Mouse (Mus musculus) adrenal gland, adult 2 months (tissue): ENCODE measurements at regions not wholly inside any gene's neighbourhood (a gene's known extent, or its start where the extent isn't known, plus 50 kb on each side); places are given as distances from the start of the nearest gene placed in this dataset.
A peak's percentile ranks its signal among the peaks of the same experiment; 100 is the strongest.

Experiments used
- DNase-seq: peaks from one replicate; pipeline ENCODE4 v3.0.0; 2021
- microRNA-seq, 2 experiments: library from miRNA; unstranded; fragments of <30 nt; microRNA quantifications; one replicate each; pipeline ENCODE4 v1.2.0; 2021

DNA sequence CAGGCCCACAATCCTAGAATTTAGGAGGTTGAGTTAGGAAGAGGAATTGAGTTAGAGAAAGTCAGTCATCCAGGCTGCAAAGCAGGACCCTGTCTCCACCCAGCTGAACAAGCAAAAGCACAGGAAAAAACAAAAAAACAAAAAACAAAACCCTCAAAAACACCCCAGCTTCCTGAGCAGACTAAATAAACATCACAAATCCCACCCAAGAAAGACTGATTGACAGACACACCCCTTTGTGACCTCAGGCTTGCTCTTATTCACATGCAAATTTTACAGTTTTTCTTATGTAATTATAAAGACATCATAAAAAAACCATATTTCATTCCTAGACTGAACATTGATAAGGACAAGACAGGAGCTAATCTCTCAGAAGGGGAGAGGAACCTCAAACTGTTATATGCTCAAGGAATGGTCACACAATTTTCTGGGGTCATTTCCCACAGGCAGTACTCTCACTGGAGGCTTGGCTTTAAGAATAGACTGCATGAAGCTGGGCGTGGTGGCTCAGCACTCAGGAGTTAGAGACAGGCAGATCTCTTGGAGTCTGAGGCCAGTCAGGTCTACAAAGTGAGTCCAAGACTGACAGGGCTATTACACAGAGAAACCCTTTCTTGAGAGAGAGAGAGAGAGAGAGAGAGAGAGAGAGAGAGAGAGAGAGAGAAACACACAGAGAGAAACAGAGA is 73.8 kb upstream of the Marcks start:
- DNase-seq: no peak

DNA sequence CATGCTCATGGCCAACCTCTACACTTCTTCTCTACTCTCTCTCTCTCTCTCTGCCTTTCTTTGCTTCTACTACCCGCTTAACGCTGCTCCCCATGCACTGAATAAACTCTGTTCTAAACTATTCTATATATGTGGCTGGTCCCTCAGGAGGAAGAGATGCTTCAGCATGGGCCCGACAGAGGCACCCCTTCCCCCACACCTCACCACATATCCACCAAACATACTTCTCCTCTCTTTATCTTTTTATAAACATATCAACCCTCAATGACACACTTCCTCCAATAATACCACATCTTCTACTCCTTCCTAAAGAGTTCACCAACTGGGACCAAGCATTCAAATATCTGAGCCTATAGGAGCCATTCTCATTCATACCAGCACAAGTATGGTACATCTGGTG is 72.6 kb upstream of the Marcks start:
- DNase-seq: no peak

DNA sequence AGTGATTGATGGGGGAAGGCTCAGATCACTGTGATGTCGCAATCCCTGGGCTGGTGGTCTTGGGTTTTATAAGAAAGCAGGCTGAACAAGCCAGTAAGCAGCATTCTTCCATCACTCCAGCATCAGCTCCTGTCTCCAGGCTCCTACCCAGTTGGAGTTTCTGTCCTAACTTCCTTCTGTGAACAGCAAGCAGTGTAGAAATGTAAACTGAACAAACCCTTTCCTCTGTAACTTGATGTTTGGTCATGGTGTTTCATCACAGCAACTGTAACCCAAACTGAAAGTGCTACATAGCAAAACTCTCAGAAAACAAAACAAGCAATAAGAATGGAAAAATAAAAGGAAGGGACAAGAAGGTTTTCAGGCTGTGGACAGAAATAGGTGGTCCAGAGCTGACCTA is 71.5 kb upstream of the Marcks start:
- no peak for DNase-seq

DNA sequence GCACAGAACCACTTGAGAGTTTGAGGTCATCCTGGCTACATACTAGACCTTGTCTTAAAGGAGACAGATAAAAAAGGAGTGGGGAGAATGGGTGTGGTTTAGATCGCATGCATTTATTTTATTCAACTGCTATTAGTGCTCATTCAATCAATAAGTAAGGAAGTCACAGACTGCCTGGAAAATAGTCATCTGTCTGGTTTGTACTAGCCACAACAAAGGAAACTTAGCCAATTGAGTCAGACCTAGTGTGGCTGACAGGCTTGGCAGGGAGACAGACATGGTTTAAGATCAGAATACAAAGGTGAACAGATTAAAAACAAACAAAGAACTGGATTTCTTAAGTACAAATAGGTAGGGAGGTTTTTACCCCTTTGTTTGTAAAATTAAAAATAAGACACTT is 68.3 kb upstream of the Marcks start:
- no peak for DNase-seq

DNA sequence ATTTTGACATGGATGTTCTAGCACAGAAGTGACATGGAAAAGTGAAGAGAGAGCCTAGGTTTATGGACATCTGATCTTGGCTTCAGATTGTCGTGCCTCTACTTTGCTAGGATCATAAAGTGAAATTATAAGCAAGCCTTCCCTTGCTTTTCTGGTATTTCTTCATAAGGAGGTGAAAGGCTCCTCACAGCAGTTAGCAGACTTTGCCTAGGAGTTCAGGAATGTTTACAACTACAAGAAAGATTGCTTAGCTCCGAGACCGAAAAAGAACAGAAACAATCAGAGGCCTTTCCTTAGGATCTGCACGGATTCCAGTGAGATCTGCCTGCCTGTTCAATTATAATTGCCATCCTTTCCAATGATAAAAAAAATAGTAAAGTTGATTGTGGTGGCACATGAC is 67.8 kb upstream of the Marcks start:
- DNase-seq: no peak

DNA sequence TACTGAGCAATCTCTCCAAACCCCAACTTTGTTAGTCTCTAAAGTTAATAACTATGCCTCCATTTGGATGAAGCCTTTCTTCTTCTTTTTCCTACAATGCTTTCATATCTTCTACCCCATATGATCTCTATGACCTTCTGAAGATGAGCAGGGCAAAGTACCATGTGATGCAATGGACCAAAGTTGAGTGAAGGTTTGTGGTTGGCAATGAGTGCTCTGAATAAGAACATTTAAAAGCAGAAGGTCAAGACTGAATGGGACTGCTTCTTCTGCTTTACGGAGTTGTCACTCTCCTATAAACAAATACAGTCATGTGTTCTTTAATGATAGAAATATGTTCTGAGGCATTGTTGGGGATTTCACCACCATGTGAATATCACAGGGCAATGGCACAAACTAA is 65.0 kb upstream of the Marcks start:
- no peak for DNase-seq

DNA sequence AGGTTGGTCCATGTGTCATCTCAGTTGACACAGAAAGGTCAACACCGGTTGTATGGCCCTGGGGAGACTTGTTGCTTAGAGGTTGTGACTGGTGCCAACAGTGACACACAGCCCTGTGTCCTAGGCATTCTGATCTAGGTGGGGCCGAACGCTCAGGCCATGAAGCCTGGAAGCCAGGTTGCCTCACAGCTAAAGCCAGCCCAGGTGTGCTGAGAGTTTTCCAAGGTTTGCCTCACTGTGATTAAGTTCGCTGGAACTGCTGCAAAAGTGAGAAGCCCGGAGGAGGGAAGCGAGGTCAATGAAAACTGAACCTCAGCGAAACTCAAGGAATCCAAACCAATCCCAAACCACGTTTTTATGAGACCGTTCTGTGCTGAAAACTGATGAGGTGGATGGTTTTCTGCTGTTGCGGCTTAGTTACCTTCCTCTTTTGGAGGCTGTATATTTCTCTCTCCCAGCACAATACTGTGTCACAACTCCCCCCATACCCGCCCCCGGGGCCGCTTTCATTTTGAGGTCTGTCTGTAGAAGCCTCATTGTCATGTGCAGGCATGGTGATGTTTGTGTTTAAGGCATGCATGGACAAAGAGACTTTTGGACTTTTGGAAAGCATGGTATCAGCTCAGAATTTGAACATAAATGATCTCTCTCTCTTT is 56.2 kb upstream of the Marcks start:
- peak; percentile 15 for DNase-seq

DNA sequence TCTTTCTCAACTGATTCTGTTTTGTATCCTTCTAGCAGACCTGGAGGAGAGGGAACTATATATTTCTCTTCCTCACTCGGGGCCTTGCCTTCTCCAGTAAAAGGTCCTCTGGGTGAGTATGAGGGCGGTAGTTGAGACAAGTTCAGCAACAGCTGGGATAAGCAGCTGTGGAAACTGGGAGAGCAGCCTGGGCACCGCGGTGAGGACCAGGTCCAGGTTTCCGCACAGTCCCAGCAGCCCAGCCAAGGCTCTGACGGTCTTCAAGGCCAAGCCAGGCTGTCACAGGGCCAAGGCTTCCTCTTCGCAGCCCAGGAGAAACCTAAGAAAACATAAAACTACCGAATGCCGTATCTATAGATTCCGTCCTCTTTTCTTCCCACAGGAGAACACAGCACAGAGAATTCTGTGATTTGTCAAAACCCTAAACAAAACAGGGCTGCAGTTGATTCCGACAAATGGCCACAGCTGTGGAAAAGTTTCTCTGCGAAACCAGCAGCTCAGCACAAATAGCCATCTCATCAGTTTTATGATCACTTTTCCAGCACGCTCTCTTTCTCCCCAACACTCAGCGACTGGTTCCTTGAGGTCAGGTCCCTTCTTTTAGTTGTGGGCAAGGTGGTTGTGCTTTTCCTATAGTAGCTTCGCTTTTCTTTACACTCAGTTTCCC is 55.5 kb upstream of the Marcks start:
- DNase-seq: peak; percentile 44

DNA sequence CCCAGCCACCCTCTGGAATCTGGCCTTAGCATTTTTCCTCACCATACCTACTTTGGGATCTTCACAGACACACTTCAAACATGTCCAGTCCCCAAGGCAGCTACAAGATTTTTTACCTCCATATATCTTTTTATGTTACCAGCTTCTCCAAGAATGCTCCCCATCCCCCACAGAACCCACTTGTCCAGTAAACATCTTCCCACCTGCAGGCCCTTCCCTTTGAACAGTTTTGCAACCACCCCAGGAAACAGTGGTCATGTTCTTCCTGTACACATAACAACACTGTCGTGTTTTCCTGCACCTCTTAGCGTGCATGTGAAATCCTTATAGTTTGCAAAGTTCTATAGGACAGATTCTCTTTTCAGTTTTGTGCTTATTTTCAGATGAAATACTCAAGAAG is 53.9 kb upstream of the Marcks start:
- DNase-seq: no peak

DNA sequence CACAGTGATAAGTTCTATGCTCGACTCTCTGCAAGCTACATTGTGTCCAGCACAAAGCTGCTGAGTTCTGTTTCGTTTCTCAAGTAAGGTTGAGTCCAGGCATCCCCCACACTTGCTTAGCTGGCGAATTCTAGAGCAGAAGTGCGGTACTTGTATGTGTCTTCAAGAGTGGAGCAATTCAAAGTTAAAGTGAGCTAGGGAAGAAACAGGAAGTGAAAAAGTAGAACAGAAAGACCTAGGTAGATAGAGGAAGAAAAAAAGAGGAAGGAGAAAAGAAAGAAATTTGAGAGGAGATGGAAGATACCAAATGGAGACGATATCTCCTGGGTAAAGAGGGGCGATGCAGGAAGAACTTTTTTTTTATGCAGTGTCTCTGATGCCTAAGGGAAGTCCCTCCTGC is 51.4 kb upstream of the Marcks start:
- no peak for DNase-seq

Small RNA genes in the stretch of these regions (microRNA-seq; reads per million reads assigned to microRNA genes)
- 0 reads per million in 2 experiments for gene Gm24710
